Mouse (Mus musculus): ENCODE results near the gene Calcr. TPM values are rescaled to one million over a fixed set of nuclear protein-coding genes. Genes with fewer than 3 reads are reported as not detected.

The Calcr gene
- polyA plus RNA-seq (2016; fragmentation: Nextera tagmentation; extraction: Ambion mirVana) = 0.60 and 0.74 TPM in 2 replicates

- no peak for ATAC-seq (ENCODE audit: insufficient number of reproducible peaks, low FRiP score)
Measured at GRCm38 (mm10) chr6:3764230-3764764, at the start of gene Calcr. Calcr (minus strand) TSS chr6:3764714.

GRCm38 (mm10) chr6:3767485-3767884 lies 3.0 kb upstream of the Calcr start:
- no peak overlapping the region for H3K27ac ChIP-seq (ENCODE audit: poor library complexity, severe bottlenecking)
- H3K9ac ChIP-seq = no peak overlapping the region
- no peak for ATAC-seq (ENCODE audit: insufficient number of reproducible peaks, low FRiP score)
- H3K4me1 ChIP-seq (replicated peaks) = peaks cover 10% of the 10 kb centered on the region; the same call in 1 of the 2 replicates
- no peak overlapping the region for H3K4me2 ChIP-seq
- no peaks in the 10 kb centered on the region for H3K36me3 ChIP-seq
- no peak overlapping the region for H3K4me3 ChIP-seq
- WGBS = 78% methylated on average over 2 of the region's 2 CpGs
- H3K9me3 ChIP-seq (replicated peaks) = no peaks in the 10 kb centered on the region
- peaks cover 40% of the 10 kb centered on the region for H3K27me3 ChIP-seq (replicated peaks)

More at GRCm38 (mm10) chr6:3764230-3764764, at the start of gene Calcr:
- WGBS = 2% methylated on average over 12 of the region's 12 CpGs
- Histone ChIP-seq H3K9me3 (replicated peaks) (no peaks in the 10 kb centered on the region), H3K9ac (0 out of 2 replicates have a peak within 1 kb of the TSS, but pooled peaks have one; percentile 16), H3K4me2 (peak within 1 kb of the TSS; percentile 99), H3K4me3 (peak within 1 kb of the TSS; percentile 59), H3K27me3 (replicated peaks) (peaks cover 44% of the 10 kb centered on the region), H3K36me3 (no peaks in the 10 kb centered on the region), H3K4me1 (replicated peaks) (peaks cover 10% of the 10 kb centered on the region; the same call in 1 of the 2 replicates), H3K27ac (ENCODE audit: poor library complexity, severe bottlenecking) (no peak within 1 kb of the TSS)

GRCm38 (mm10) chr6:3763171-3763967 lies 1.1 kb downstream of the Calcr start:
- H3K4me2 ChIP-seq = peak overlapping the region; percentile 99
- H3K4me3 ChIP-seq = peak overlapping the region; percentile 59
- no peak overlapping the region for H3K27ac ChIP-seq (ENCODE audit: poor library complexity, severe bottlenecking)
- H3K9me3 ChIP-seq (replicated peaks) = no peaks in the 10 kb centered on the region
- ATAC-seq (ENCODE audit: insufficient number of reproducible peaks, low FRiP score) = no peak
- peaks cover 44% of the 10 kb centered on the region for H3K27me3 ChIP-seq (replicated peaks)
- 0 out of 2 replicates have a peak overlapping the region, but pooled peaks have one; percentile 16 for H3K9ac ChIP-seq
- WGBS = under 1% methylated on average over 39 of the region's 39 CpGs
- H3K4me1 ChIP-seq (replicated peaks) = peaks cover 10% of the 10 kb centered on the region; the same call in 1 of the 2 replicates
- no peaks in the 10 kb centered on the region for H3K36me3 ChIP-seq

- no peaks in the 10 kb centered on the region for H3K27me3 ChIP-seq (replicated peaks)
- H3K4me1 ChIP-seq (replicated peaks) = no peaks in the 10 kb centered on the region
- H3K4me2 ChIP-seq = no peak overlapping the region
- no peak overlapping the region for H3K27ac ChIP-seq (ENCODE audit: poor library complexity, severe bottlenecking)
- 64% methylated on average over 3 of the region's 3 CpGs for WGBS
- H3K4me3 ChIP-seq = no peak overlapping the region
- no peak for ATAC-seq (ENCODE audit: insufficient number of reproducible peaks, low FRiP score)
- H3K9ac ChIP-seq = no peak overlapping the region
- H3K9me3 ChIP-seq (replicated peaks) = no peaks in the 10 kb centered on the region
- H3K36me3 ChIP-seq = no peaks in the 10 kb centered on the region
Measured at GRCm38 (mm10) chr6:3751576-3751975, 12.9 kb downstream of the Calcr start.

- no peak for ATAC-seq (ENCODE audit: insufficient number of reproducible peaks, low FRiP score)
- Histone ChIP-seq H3K9me3 (replicated peaks) (no peaks in the 10 kb centered on the region), H3K4me1 (replicated peaks) (no peaks in the 10 kb centered on the region), H3K27me3 (replicated peaks) (no peaks in the 10 kb centered on the region), H3K27ac (ENCODE audit: poor library complexity, severe bottlenecking) (no peak overlapping the region), H3K9ac (no peak overlapping the region), H3K4me2 (no peak overlapping the region), H3K36me3 (no peaks in the 10 kb centered on the region), H3K4me3 (no peak overlapping the region)
- 80% methylated on average over 5 of the region's 5 CpGs for WGBS
Measured at GRCm38 (mm10) chr6:3749624-3750023, 14.9 kb downstream of the Calcr start.

GRCm38 (mm10) chr6:3745546-3745945 lies 19.0 kb downstream of the Calcr start:
- Histone ChIP-seq H3K9ac (no peak overlapping the region), H3K27me3 (replicated peaks) (no peaks in the 10 kb centered on the region), H3K4me1 (replicated peaks) (no peaks in the 10 kb centered on the region), H3K4me2 (no peak overlapping the region), H3K9me3 (replicated peaks) (no peaks in the 10 kb centered on the region), H3K4me3 (no peak overlapping the region), H3K36me3 (no peaks in the 10 kb centered on the region), H3K27ac (ENCODE audit: poor library complexity, severe bottlenecking) (no peak overlapping the region)
- no peak for ATAC-seq (ENCODE audit: insufficient number of reproducible peaks, low FRiP score)
- 29% methylated on average over 2 of the region's 2 CpGs for WGBS

- WGBS = 69% methylated on average over 7 of the region's 7 CpGs
- H3K4me2 ChIP-seq = no peak overlapping the region
- H3K27me3 ChIP-seq (replicated peaks) = no peaks in the 10 kb centered on the region
- no peaks in the 10 kb centered on the region for H3K36me3 ChIP-seq
- no peak overlapping the region for H3K4me3 ChIP-seq
- no peaks in the 10 kb centered on the region for H3K4me1 ChIP-seq (replicated peaks)
- ATAC-seq (ENCODE audit: insufficient number of reproducible peaks, low FRiP score) = no peak
- H3K9ac ChIP-seq = no peak overlapping the region
- H3K9me3 ChIP-seq (replicated peaks) = no peaks in the 10 kb centered on the region
- no peak overlapping the region for H3K27ac ChIP-seq (ENCODE audit: poor library complexity, severe bottlenecking)
Measured at GRCm38 (mm10) chr6:3741996-3742713, 22.4 kb downstream of the Calcr start.

- Histone ChIP-seq H3K4me1 (replicated peaks) (no peaks in the 10 kb centered on the region), H3K9me3 (replicated peaks) (no peaks in the 10 kb centered on the region), H3K36me3 (no peaks in the 10 kb centered on the region), H3K9ac (no peak overlapping the region), H3K27me3 (replicated peaks) (no peaks in the 10 kb centered on the region), H3K27ac (ENCODE audit: poor library complexity, severe bottlenecking) (no peak overlapping the region), H3K4me3 (no peak overlapping the region), H3K4me2 (peak overlapping the region; percentile 39; the same call in 1 of the 2 replicates)
- WGBS = 40% methylated on average over 11 of the region's 11 CpGs
- ATAC-seq (ENCODE audit: insufficient number of reproducible peaks, low FRiP score) = no peak
Measured at GRCm38 (mm10) chr6:3741296-3741695, 23.2 kb downstream of the Calcr start.

GRCm38 (mm10) chr6:3730246-3730867 lies 34.2 kb downstream of the Calcr start:
- Histone ChIP-seq H3K27ac (ENCODE audit: poor library complexity, severe bottlenecking) (no peak overlapping the region), H3K27me3 (replicated peaks) (no peaks in the 10 kb centered on the region), H3K9me3 (replicated peaks) (no peaks in the 10 kb centered on the region), H3K36me3 (no peaks in the 10 kb centered on the region), H3K4me1 (replicated peaks) (no peaks in the 10 kb centered on the region), H3K4me2 (no peak overlapping the region), H3K9ac (no peak overlapping the region), H3K4me3 (no peak overlapping the region)
- 56% methylated on average over 4 of the region's 4 CpGs for WGBS
- ATAC-seq (ENCODE audit: insufficient number of reproducible peaks, low FRiP score) = no peak

- Histone ChIP-seq H3K4me2 (no peak overlapping the region), H3K9ac (no peak overlapping the region), H3K36me3 (no peaks in the 10 kb centered on the region), H3K9me3 (replicated peaks) (peaks cover 2% of the 10 kb centered on the region), H3K4me1 (replicated peaks) (no peaks in the 10 kb centered on the region), H3K27ac (ENCODE audit: poor library complexity, severe bottlenecking) (no peak overlapping the region), H3K4me3 (no peak overlapping the region), H3K27me3 (replicated peaks) (no peaks in the 10 kb centered on the region)
- no peak for ATAC-seq (ENCODE audit: insufficient number of reproducible peaks, low FRiP score)
- 74% methylated on average over 7 of the region's 7 CpGs for WGBS
Measured at GRCm38 (mm10) chr6:3688087-3688642, 76.3 kb downstream of the Calcr start.

Measured in heart, embryonic 12.5 days (tissue).